Mouse (Mus musculus) bone marrow macrophage, adult 2 months (primary cell): ENCODE data around the gene Plagl1.

Source experiments
- CTCF ChIP-seq: IDR thresholded peaks from 2 replicates; pipeline ENCODE4 v1.5.1; 2012; ENCODE audit warnings: low read depth, mild to moderate bottlenecking, low read length, moderate library complexity
- POLR2A ChIP-seq: IDR thresholded peaks from 2 replicates; pipeline ENCODE4 v1.6.1; 2012; ENCODE audit warnings: mild to moderate bottlenecking, low read depth, low read length, borderline replicate concordance

DNA sequence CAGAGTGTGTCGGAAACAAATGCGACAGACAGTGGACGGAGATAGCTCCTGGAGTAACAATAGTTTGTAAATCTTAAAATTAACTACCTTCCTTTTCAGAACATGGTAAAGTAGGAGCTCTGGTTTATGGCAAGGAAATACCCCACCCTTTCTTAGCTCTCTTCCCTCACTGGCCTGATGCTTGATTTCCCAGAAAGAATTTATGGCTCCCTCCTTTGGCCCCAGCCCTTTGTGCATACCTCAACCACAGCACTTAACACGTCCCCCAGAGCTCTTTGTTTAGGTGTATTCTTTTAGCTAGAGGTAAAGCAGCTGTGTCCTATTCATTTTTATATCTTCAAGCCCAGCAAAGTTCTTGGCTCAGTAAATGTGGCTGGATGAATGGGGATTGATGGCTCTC, 48.5 kb downstream of the Plagl1 start:
- TF ChIP-seq CTCF (no peak), POLR2A (no peak)
